In the genomic region with DNA sequence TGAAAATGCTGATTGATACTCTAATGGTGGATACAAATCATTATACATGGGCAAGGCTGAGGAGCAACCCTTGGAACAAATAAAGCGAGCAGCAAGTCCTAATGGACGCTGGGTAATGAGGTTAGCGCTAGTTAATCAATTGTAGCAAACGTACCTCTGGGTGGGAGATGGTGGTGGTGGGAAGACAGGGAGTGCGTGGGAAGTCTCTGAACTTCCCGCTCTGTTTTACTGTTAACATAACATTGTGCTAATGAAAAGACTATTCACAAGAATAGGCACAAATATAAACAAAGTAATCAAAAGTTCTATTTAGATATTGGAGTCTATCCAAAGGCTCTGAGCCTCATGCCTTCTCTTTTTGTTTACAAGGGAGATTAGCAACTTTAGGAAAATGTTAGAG, we compare ENCODE assay signal across 31 mouse cellular contexts. TPM values are rescaled to one million over a fixed set of nuclear protein-coding genes. Genes with fewer than 3 reads are reported as not detected.
"Had no signal": no experiment of that assay in that cellular context is flagged by ENCODE, and none has a peak within 500 bp of the region (broad histone marks: within the 10 kb centered on the region; RNA-seq: fewer than 3 reads in every experiment).

No protein-coding gene starts in this region.

- H3K9ac ChIP-seq: embryonic facial prominence, embryonic 12.5 days; embryonic facial prominence, embryonic 13.5 days; embryonic facial prominence, embryonic 15.5 days; forebrain, embryonic 12.5 days; forebrain, embryonic 13.5 days; forebrain, embryonic 15.5 days; forebrain, postnatal 0 days had no signal

- H3K27me3 ChIP-seq: embryonic facial prominence, embryonic 12.5 days; embryonic facial prominence, embryonic 13.5 days; embryonic facial prominence, embryonic 15.5 days; forebrain, embryonic 12.5 days; forebrain, embryonic 13.5 days; forebrain, embryonic 15.5 days had no signal

- H3K27ac ChIP-seq: embryonic facial prominence, embryonic 10.5 days; embryonic facial prominence, embryonic 12.5 days; embryonic facial prominence, embryonic 13.5 days; embryonic facial prominence, embryonic 15.5 days; forebrain, embryonic 10.5 days; forebrain, embryonic 12.5 days; forebrain, embryonic 13.5 days; forebrain, embryonic 15.5 days; gastrocnemius, adult 2 months; heart, adult 2 months had no signal

- H3K4me2 ChIP-seq: embryonic facial prominence, embryonic 12.5 days; embryonic facial prominence, embryonic 13.5 days; embryonic facial prominence, embryonic 15.5 days; forebrain, embryonic 12.5 days; forebrain, embryonic 13.5 days; forebrain, embryonic 15.5 days had no signal

- ATAC-seq: forebrain, embryonic 13.5 days; forebrain, embryonic 14.5 days; forebrain, embryonic 15.5 days; forebrain, embryonic 16.5 days; forebrain, postnatal 0 days had no signal

- H3K4me1 ChIP-seq: embryonic facial prominence, embryonic 10.5 days; embryonic facial prominence, embryonic 12.5 days; embryonic facial prominence, embryonic 13.5 days; embryonic facial prominence, embryonic 15.5 days; forebrain, embryonic 10.5 days; forebrain, embryonic 12.5 days; forebrain, embryonic 13.5 days; forebrain, embryonic 15.5 days had no signal

- H3K9me3 ChIP-seq: embryonic facial prominence, embryonic 10.5 days; embryonic facial prominence, embryonic 12.5 days; embryonic facial prominence, embryonic 13.5 days; embryonic facial prominence, embryonic 15.5 days; forebrain, embryonic 10.5 days; forebrain, embryonic 12.5 days; forebrain, embryonic 13.5 days; forebrain, embryonic 15.5 days had no signal

- H3K36me3 ChIP-seq: embryonic facial prominence, embryonic 10.5 days; embryonic facial prominence, embryonic 12.5 days; embryonic facial prominence, embryonic 13.5 days; embryonic facial prominence, embryonic 15.5 days; forebrain, embryonic 10.5 days; forebrain, embryonic 12.5 days; forebrain, embryonic 15.5 days had no signal

- DNase-seq: cerebellum, adult 18-20 months; cerebellum, adult 2 months; cerebellum, adult 8-10 months; cerebellum, adult 9-10 months; cerebellum, adult 9-11 months; cerebellum, postnatal 10 days; cerebellum, postnatal 14 days; cerebellum, postnatal 25 days; cerebellum, postnatal 36 days; embryo, embryonic 11 days; forebrain, postnatal 0 days; gastrocnemius, adult 2 months; gastrocnemius, postnatal 10 days; gastrocnemius, postnatal 14 days; gastrocnemius, postnatal 25 days; gastrocnemius, postnatal 36 days; heart, adult 2 months had no signal

- H3K4me3 ChIP-seq: embryonic facial prominence, embryonic 10.5 days; embryonic facial prominence, embryonic 12.5 days; embryonic facial prominence, embryonic 13.5 days; embryonic facial prominence, embryonic 15.5 days; erythroblast, embryonic 14.5 days; forebrain, embryonic 10.5 days; forebrain, embryonic 12.5 days; forebrain, embryonic 13.5 days; forebrain, embryonic 15.5 days; gastrocnemius, adult 2 months; heart, adult 2 months had no signal

RNA-seq across cellular contexts. Expression of gene March4, which starts 13.1 kb away (rescaled TPM):
- total RNA-seq: common myeloid progenitor, adult 5-6 weeks; granulocyte monocyte progenitor cell, adult 5-6 weeks; heart, adult 2 months had no signal
- polyA plus RNA-seq: embryonic facial prominence, embryonic 10.5 days; embryonic facial prominence, embryonic 11.5 days; erythroblast, embryonic 14.5 days; forebrain, embryonic 10.5 days had no signal
